In genomic region chr7:114275372-114276004, GRCm38 (mm10) we compare ENCODE assay signal across 8 mouse cellular contexts. TPM values are rescaled to one million over a fixed set of nuclear protein-coding genes. Genes with fewer than 3 reads are reported as not detected.
DNase-seq lines count a peak whose midpoint lies in the region; ATAC-seq and TF ChIP-seq lines count a peak whose summit lies in the region.

No protein-coding gene starts in this region.

- no peaks in the 10 kb centered on the region for H3K9me3 ChIP-seq in kidney, postnatal 0 days (replicated peaks; ENCODE audit: low read length)
- no peaks in the 10 kb centered on the region for H3K9me3 ChIP-seq in hindbrain, embryonic 14.5 days (ENCODE audit: control insufficient read depth, low read length)
- no peaks in the 10 kb centered on the region for H3K9me3 ChIP-seq in midbrain, embryonic 13.5 days

- no peak; the same call in 1 of the 2 replicates for ATAC-seq in kidney, postnatal 0 days (replicated peaks; ENCODE audit: low FRiP score, low read depth)
- peak; percentile 70 for ATAC-seq in hindbrain, embryonic 14.5 days (ENCODE audit: low FRiP score)
- ATAC-seq in midbrain, embryonic 13.5 days, result no peak; the same call in none of the 2 replicates

- peak overlapping the region; percentile 74 for H3K4me2 ChIP-seq in kidney, postnatal 0 days (ENCODE audit: low read length)
- peak overlapping the region; percentile 66 for H3K4me2 ChIP-seq in hindbrain, embryonic 14.5 days (replicated peaks)
- H3K4me2 ChIP-seq in midbrain, embryonic 13.5 days (replicated peaks), result peak overlapping the region; percentile 95

- H3K36me3 ChIP-seq in kidney, postnatal 0 days (ENCODE audit: insufficient read depth, low read length), result 0 out of 2 replicates have a peak, but pooled peaks cover 10% of the 10 kb centered on the region
- H3K36me3 ChIP-seq in hindbrain, embryonic 14.5 days (replicated peaks; ENCODE audit: control insufficient read depth, insufficient read depth), result peaks cover 40% of the 10 kb centered on the region
- H3K36me3 ChIP-seq in midbrain, embryonic 13.5 days, result peaks cover 29% of the 10 kb centered on the region

- DNase-seq in kidney, postnatal 0 days (ENCODE audit: low spot score), result no peak
- DNase-seq in kidney, postnatal 10 days, result no peak
- DNase-seq in hindbrain, embryonic 14.5 days (ENCODE audit: low spot score), result no peak
- DNase-seq in cerebellum, postnatal 36 days, result no peak
- DNase-seq in Muller cell, postnatal 12 days (ENCODE audit: inconsistent ontology term), result no peak
- no peak for DNase-seq in gastrocnemius, adult 18-20 months (ENCODE audit: low spot score)

- H3K4me3 ChIP-seq in kidney, postnatal 0 days (replicated peaks; ENCODE audit: low read depth, low read length), result peak overlapping the region; percentile 90
- H3K4me3 ChIP-seq in bone marrow, adult 2 months (replicated peaks; ENCODE audit: control insufficient read depth, low read depth, low read length), result peak overlapping the region; percentile 81
- H3K4me3 ChIP-seq in hindbrain, embryonic 14.5 days (replicated peaks; ENCODE audit: low read length), result peak overlapping the region; percentile 56
- H3K4me3 ChIP-seq in midbrain, embryonic 13.5 days (replicated peaks), result peak overlapping the region; percentile 85

- 0 out of 2 replicates have a peak, but pooled peaks cover 3% of the 10 kb centered on the region for H3K4me1 ChIP-seq in kidney, postnatal 0 days (replicated peaks; ENCODE audit: insufficient read depth, low read length)
- no peaks in the 10 kb centered on the region for H3K4me1 ChIP-seq in bone marrow, adult 2 months (ENCODE audit: control insufficient read depth, insufficient read depth, low read length)
- peaks cover 10% of the 10 kb centered on the region; the same call in 1 of the 2 replicates for H3K4me1 ChIP-seq in hindbrain, embryonic 14.5 days (replicated peaks; ENCODE audit: control insufficient read depth, insufficient read depth, low read length)
- H3K4me1 ChIP-seq in midbrain, embryonic 13.5 days (replicated peaks), result peaks cover 17% of the 10 kb centered on the region

- TF ChIP-seq POLR2A in bone marrow, adult 2 months (IDR thresholded peaks at IDR 0.05; ENCODE audit: borderline replicate concordance, control insufficient read depth, low read depth, low read length), result no peak

- TF ChIP-seq CTCF in kidney, postnatal 0 days (IDR thresholded peaks at IDR 0.05; ENCODE audit: low read depth), result no peak
- TF ChIP-seq CTCF in bone marrow, adult 2 months (IDR thresholded peaks at IDR 0.05; ENCODE audit: control insufficient read depth, insufficient read depth, low read length), result no peak

- 2% methylated on average over 24 of the region's 24 CpGs for WGBS in kidney, postnatal 0 days
- WGBS in bone marrow, adult 2 months, result 1% methylated on average over 24 of the region's 24 CpGs
- WGBS in hindbrain, embryonic 14.5 days, result 2% methylated on average over 24 of the region's 24 CpGs
- WGBS in midbrain, embryonic 13.5 days, result 1% methylated on average over 24 of the region's 24 CpGs

- peak overlapping the region; percentile 64; the same call in 1 of the 2 replicates for H3K27ac ChIP-seq in kidney, postnatal 0 days
- peak overlapping the region; percentile 24 for H3K27ac ChIP-seq in bone marrow, adult 2 months (ENCODE audit: control insufficient read depth, insufficient read depth, low read depth, low read length, poor library complexity)
- H3K27ac ChIP-seq in hindbrain, embryonic 14.5 days, result peak overlapping the region; percentile 23; the same call in 1 of the 2 replicates
- peak overlapping the region; percentile 56 for H3K27ac ChIP-seq in midbrain, embryonic 13.5 days

- H3K9ac ChIP-seq in kidney, postnatal 0 days (ENCODE audit: low read depth, low read length), result peak overlapping the region; percentile 72
- peak overlapping the region; percentile 88 for H3K9ac ChIP-seq in hindbrain, embryonic 14.5 days
- peak overlapping the region; percentile 91 for H3K9ac ChIP-seq in midbrain, embryonic 13.5 days (replicated peaks)

- H3K27me3 ChIP-seq in kidney, postnatal 0 days (ENCODE audit: insufficient read depth, low read length), result no peaks in the 10 kb centered on the region
- no peaks in the 10 kb centered on the region for H3K27me3 ChIP-seq in hindbrain, embryonic 14.5 days (ENCODE audit: control insufficient read depth, insufficient read depth, low read length)
- H3K27me3 ChIP-seq in midbrain, embryonic 13.5 days, result no peaks in the 10 kb centered on the region

RNA-seq across cellular contexts. Expression of gene Psma1, which starts 0.4 kb away (rescaled TPM):
- 387 and 389 TPM in 2 replicates for polyA plus RNA-seq in kidney, postnatal 0 days (2015; fragmentation: Nextera tagmentation; extraction: Ambion mirVana)
- polyA plus RNA-seq in bone marrow, adult 2 months (2011; ENCODE audit: insufficient read depth, insufficient read length, low replicate concordance, missing spikeins), result 60.1 and 73.8 TPM in 2 replicates
- 331 and 341 TPM in 2 replicates for polyA plus RNA-seq in hindbrain, embryonic 14.5 days (2014; fragmentation: Nextera tagmentation; extraction: Ambion mirVana)
- 416 and 422 TPM in 2 replicates for polyA plus RNA-seq in midbrain, embryonic 13.5 days (2015; fragmentation: Nextera tagmentation; extraction: Ambion mirVana)
- total RNA-seq in gastrocnemius, adult 18-20 months (2021), result 100 to 1,000 TPM in 1 of 2 experiments, 10 to 100 TPM in 1; 97.6 to 106 TPM

RNA-seq across cellular contexts. Expression of gene Copb1, which starts 21.0 kb away (rescaled TPM):
- 116 and 119 TPM in 2 replicates for polyA plus RNA-seq in kidney, postnatal 0 days (2015; fragmentation: Nextera tagmentation; extraction: Ambion mirVana)
- polyA plus RNA-seq in bone marrow, adult 2 months (2011; ENCODE audit: insufficient read depth, insufficient read length, low replicate concordance, missing spikeins), result 10.5 and 17.3 TPM in 2 replicates
- 96.1 and 110 TPM in 2 replicates for polyA plus RNA-seq in hindbrain, embryonic 14.5 days (2014; fragmentation: Nextera tagmentation; extraction: Ambion mirVana)
- polyA plus RNA-seq in midbrain, embryonic 13.5 days (2015; fragmentation: Nextera tagmentation; extraction: Ambion mirVana), result 86.2 and 94.2 TPM in 2 replicates
- 10 to 100 TPM; 21.6 to 26.4 TPM for total RNA-seq in gastrocnemius, adult 18-20 months (2021)
